ENCODE assay signal across 8 mouse cellular contexts in the genomic region with DNA sequence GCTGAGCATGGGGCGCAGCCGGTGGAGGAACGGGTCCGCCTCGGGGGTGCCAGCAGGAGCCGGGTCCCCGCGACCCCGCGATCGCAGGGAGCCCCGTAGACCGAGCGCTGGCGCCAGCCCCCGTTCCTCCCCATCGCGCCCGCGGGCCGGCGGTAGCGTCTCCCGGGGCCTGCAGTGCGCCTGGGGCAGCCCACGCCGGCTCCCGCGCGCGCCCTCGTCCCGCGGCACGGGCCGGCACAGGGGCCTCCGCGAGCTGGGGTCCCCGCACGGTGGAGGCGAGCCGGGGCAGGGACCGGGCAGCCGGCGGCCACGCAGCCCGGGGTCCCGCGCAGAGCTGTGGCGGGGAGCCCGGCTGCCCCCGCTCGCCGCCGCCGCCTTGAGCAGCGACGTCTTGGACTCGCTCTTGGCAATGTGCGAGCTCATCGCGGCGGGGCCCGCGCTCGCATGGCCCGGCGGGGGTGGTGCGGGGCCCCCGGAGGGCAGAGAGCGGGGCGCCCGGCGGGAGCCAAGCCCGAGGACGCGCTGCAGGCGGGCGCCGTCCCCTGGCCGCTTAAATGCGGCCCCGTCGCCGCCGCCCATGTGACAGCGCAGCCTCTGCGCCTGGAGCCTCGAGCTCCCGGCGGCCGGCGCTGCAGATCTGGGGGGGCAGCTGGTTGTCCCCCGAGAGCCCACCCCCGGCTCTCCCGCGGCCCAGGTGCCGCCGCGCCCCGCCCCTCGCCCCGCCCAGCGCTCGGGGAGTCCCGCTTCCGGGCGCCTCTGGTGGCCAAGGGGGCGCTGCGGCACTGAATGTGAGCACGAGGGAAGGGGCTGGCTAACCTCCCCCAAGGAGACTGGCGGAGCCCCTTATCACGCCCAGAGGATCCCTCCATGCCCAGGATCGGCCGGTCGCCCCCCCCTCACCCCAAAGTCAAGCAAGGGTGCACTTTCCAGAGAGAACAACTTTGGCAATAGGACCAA. TPM values are rescaled to one million over a fixed set of nuclear protein-coding genes. Genes with fewer than 3 reads are reported as not detected.
DNase-seq lines count a peak whose midpoint lies in the region; ATAC-seq and TF ChIP-seq lines count a peak whose summit lies in the region.

A gene (minus strand): TSS at position 713 of the 957 bp plus-strand sequence.

- no peaks in the 10 kb centered on the region for H3K36me3 ChIP-seq in lung, postnatal 0 days (ENCODE audit: insufficient read depth, low read length)

- no peak within 1 kb of the TSS for H3K27ac ChIP-seq in lung, postnatal 0 days (ENCODE audit: low read length)

- H3K9me3 ChIP-seq in lung, postnatal 0 days (ENCODE audit: low read length), result no peaks in the 10 kb centered on the region

- no peak for TF ChIP-seq EP300 in lung, postnatal 0 days (IDR thresholded peaks at IDR 0.05)

- intact Hi-C loops in heart, postnatal 14 days (cut with DNase I), result no loop called here

- DNase-seq in CD4-positive helper T cell, adult 2 months (ENCODE audit: low read depth, low spot score), result peak; percentile 74
- peak; percentile 41 for DNase-seq in Muller cell, postnatal 12 days (ENCODE audit: inconsistent ontology term)
- DNase-seq in heart, postnatal 14 days, result peak; percentile 55 to 60
- peak in 1 of 2 experiments; percentile 69 for DNase-seq in layer of hippocampus, postnatal 14 days (ENCODE audit: low spot score in 2 of 2)
- peak; percentile 27 for DNase-seq in lung, postnatal 0 days (ENCODE audit: low spot score)
- DNase-seq in right cerebral cortex, adult 18-20 months, result peak; percentile 83
- DNase-seq in urinary bladder, postnatal 10 days (ENCODE audit: low spot score), result no peak

- no peak within 1 kb of the TSS for H3K9ac ChIP-seq in lung, postnatal 0 days (replicated peaks; ENCODE audit: low read depth)

- WGBS in lung, postnatal 0 days, result 0% methylated on average over 28 of the region's 116 CpGs

- H3K4me1 ChIP-seq in lung, postnatal 0 days (ENCODE audit: insufficient read depth, low read depth, low read length), result peaks cover 9% of the 10 kb centered on the region

- H3K4me3 ChIP-seq in lung, postnatal 0 days (ENCODE audit: low read depth, low read length), result peak within 1 kb of the TSS; percentile 47

- peak within 1 kb of the TSS; percentile 99 for H3K4me2 ChIP-seq in lung, postnatal 0 days (replicated peaks; ENCODE audit: low read depth, low read length)

- H3K27me3 ChIP-seq in lung, postnatal 0 days (replicated peaks; ENCODE audit: insufficient read depth, low read length), result peaks cover 30% of the 10 kb centered on the region

- peak; percentile 62 for ATAC-seq in common myeloid progenitor, adult 5-6 weeks (replicated peaks; ENCODE audit: low read depth, poor library complexity, severe bottlenecking)
- peak; percentile 56 for ATAC-seq in lung, postnatal 0 days

- TF ChIP-seq CTCF in lung, postnatal 0 days (IDR thresholded peaks at IDR 0.05), result peak; percentile 52

RNA-seq across cellular contexts. Expression of the gene that starts here (rescaled TPM):
- not detected in 2 replicates for total RNA-seq in common myeloid progenitor, adult 5-6 weeks (2017)
- 1 to 10 TPM; 3.5 to 4.0 TPM for total RNA-seq in heart, postnatal 14 days (2021)
- total RNA-seq in layer of hippocampus, postnatal 14 days (2021), result 100 to 1,000 TPM; 107 to 115 TPM
- polyA plus RNA-seq in lung, postnatal 0 days (2015; fragmentation: Nextera tagmentation; extraction: Ambion mirVana), result 0.90 and 1.1 TPM in 2 replicates

Comparison
In these comparisons a context has a peak if more than half of its experiments do, and no peak if none do; other contexts are left out.
1. RNA of the gene that starts here (total RNA-seq): 107 to 115 TPM in layer of hippocampus, postnatal 14 days; 3.5 to 4.0 TPM in heart, postnatal 14 days and not detected in common myeloid progenitor, adult 5-6 weeks; every median in the first group is over 10 times any median in the second.
2. Peak in ATAC-seq in common myeloid progenitor, adult 5-6 weeks; RNA of the gene not detected or under 1 TPM.